Mouse (Mus musculus) megakaryocyte-erythroid progenitor cell, adult 5 weeks (primary cell): ENCODE data around the gene Gldc. TPM values are rescaled to one million over a fixed set of nuclear protein-coding genes. Genes with fewer than 3 reads are reported as not detected.

Experiments used
- polyA plus RNA-seq: library from polyadenylated mRNA; stranded (reverse); fragments of >175 nt; gene quantifications from 2 replicates; pipeline ENCODE4 v1.2.3, GENCODE M21; 2012

Gene Gldc
- 0.03 TPM in 1 of 2 replicates, not detected in the other for polyA plus RNA-seq

DNA sequence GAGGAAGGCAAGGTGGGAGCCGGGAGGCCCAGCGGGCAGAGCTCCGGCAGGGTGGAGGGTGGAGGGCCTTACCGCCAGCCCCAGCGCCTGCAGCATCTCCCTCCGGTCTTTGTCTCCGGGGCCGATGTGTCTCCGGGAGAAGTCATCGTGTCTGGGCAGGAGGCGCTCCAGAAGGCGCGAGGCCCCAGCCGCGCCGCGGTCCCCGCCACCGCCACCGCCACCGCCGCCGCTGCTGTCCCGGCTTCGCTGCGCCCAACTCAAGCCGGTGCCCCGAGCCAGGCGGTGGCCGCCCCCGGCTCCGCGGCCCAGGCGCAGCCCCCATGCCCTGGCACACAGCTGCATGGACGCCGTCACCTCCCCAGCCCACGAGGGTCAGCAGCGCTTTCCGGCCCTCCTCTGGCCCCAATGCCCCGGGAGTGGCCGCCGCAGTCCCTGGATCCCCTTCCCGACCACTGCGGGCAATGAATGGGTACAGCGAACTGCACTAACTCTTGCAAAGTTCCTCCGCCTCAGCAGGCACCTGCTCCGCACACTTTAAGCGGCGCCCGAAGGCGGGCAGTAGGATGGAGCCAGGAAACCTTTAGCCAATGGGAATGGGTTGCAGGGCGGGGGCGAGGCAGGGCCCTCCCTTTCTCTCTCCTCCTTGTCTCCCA lies at the start of gene Gldc:
Gene Gldc, minus strand, starts transcription at position 511 of the 653 bp plus-strand sequence.

Other genes starting within 250 kb of the Gldc start
- not detected in 2 replicates for gene Trpd52l3, start 171.6 kb downstream of the Gldc start, polyA plus RNA-seq
- 13.1 and 17.3 TPM in 2 replicates for gene Uhrf2, start 144.9 kb downstream of the Gldc start, polyA plus RNA-seq
- not detected in 2 replicates for gene Mbl2, start 57.5 kb upstream of the Gldc start, polyA plus RNA-seq